Mouse (Mus musculus): ENCODE data around the gene Rps26. TPM values are rescaled to one million over a fixed set of nuclear protein-coding genes. Genes with fewer than 3 reads are reported as not detected.
A peak's percentile ranks its signal among the peaks of the same experiment; 100 is the strongest.
"Not testable (repeated sequence)": the region's sequence is repeated elsewhere in the genome, so short reads cannot be mapped to it uniquely, and the experiment has no call there.

Rps26 gene
- polyA plus RNA-seq, 1 experiment from 2014 or later = 629 TPM

DNA sequence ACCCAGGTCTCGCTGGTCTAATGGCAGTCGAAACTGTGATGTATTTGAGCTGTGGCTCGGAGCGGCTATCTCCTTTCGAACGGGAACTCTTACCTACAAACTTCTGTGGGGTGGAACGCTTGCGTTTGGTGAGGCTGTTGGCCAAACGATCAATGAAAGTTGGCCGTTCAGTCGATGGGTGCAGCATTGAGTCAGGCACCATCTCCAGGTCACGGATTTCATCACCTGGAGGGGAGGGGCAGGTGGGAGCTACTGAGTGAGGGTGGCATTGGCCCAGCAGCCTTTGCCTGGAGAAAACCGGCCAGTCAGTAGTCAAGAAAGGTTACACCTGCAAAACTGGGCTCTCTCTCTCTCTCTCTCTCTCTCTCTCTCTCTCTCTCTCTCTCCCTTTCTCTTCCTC, 9.2 kb upstream of the Rps26 start:
- no peaks in the 10 kb centered on the region for H3K27me3 ChIP-seq (ENCODE audit: control insufficient read depth, insufficient read depth, low read length)
- no peaks in the 10 kb centered on the region for H3K9me3 ChIP-seq (ENCODE audit: control insufficient read depth, low read length)
- DNase-seq (ENCODE audit: low spot score) (no peak), ATAC-seq (replicated peaks; ENCODE audit: low FRiP score) (no peak)
- H3K27ac ChIP-seq (ENCODE audit: low read depth, low read length) = no peak overlapping the region
- WGBS = 96% methylated on average over 13 of the region's 13 CpGs
- H3K4me3 ChIP-seq (ENCODE audit: low read depth, low read length) = no peak overlapping the region
- H3K4me1 ChIP-seq (replicated peaks; ENCODE audit: control insufficient read depth, insufficient read depth, low read length) = peaks cover 3% of the 10 kb centered on the region
- peaks cover 3% of the 10 kb centered on the region for H3K36me3 ChIP-seq (ENCODE audit: control insufficient read depth, insufficient read depth, low read length)
- no peak overlapping the region for H3K4me2 ChIP-seq (ENCODE audit: low read depth, low read length, severe bottlenecking)
- no peak overlapping the region for H3K9ac ChIP-seq (ENCODE audit: low read length)

DNA sequence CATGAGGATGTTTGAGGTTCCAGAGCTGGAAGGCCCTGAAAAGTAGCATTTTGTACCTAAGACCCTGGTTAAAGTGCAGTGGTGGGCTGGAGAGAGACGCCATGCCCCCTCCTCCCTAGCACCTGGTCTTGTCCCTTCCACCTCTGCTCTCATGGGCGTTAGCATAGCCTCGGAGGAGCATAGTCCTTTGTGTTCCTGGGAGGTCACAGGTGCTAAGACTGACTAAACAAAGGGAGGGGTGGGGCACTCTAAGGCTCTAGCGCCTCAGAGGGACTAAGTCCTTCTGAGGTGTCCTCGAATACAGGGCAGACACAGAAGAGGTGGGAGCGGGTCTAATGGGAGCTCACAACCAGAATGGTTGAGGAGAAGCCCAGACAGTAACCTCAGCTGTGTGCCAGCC, 5.0 kb upstream of the Rps26 start:
- ATAC-seq (replicated peaks; ENCODE audit: low FRiP score) (no peak), DNase-seq (ENCODE audit: low spot score) (no peak)
- 17% methylated on average over 6 of the region's 6 CpGs for WGBS
- no peaks in the 10 kb centered on the region for H3K27me3 ChIP-seq (ENCODE audit: control insufficient read depth, insufficient read depth, low read length)
- peaks cover 3% of the 10 kb centered on the region for H3K36me3 ChIP-seq (ENCODE audit: control insufficient read depth, insufficient read depth, low read length)
- no peak overlapping the region for H3K27ac ChIP-seq (ENCODE audit: low read depth, low read length)
- H3K4me3 ChIP-seq (ENCODE audit: low read depth, low read length) = no peak overlapping the region
- no peaks in the 10 kb centered on the region for H3K4me1 ChIP-seq (replicated peaks; ENCODE audit: control insufficient read depth, insufficient read depth, low read length)
- no peak overlapping the region for H3K4me2 ChIP-seq (ENCODE audit: low read depth, low read length, severe bottlenecking)
- no peaks in the 10 kb centered on the region for H3K9me3 ChIP-seq (ENCODE audit: control insufficient read depth, low read length)
- H3K9ac ChIP-seq (ENCODE audit: low read length) = no peak overlapping the region

DNA sequence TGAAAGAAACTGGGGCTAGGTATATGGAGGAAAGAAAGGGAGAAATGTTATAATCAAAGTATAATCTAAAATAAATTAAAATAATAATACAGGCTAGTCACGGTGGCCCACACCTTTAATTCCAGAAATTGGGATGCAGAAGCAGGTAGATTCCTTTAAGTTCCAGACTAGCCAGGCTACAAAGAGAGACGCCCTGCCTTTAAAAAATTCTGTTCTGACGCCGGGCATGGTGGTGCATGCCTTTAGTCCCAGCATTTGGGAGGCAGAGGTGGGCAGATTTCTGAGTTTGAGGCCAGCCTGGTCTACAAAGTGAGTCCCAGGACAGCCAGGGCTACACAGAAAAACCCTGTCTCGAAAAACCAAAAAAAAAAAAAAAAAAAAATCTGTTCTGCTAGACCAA, 3.8 kb upstream of the Rps26 start:
- not testable (repeated sequence) for H3K4me2 ChIP-seq (ENCODE audit: low read depth, low read length, severe bottlenecking); ATAC-seq (replicated peaks; ENCODE audit: low FRiP score); H3K36me3 ChIP-seq (ENCODE audit: control insufficient read depth, insufficient read depth, low read length); H3K9ac ChIP-seq (ENCODE audit: low read length); H3K4me1 ChIP-seq (replicated peaks; ENCODE audit: control insufficient read depth, insufficient read depth, low read length); H3K9me3 ChIP-seq (ENCODE audit: control insufficient read depth, low read length); DNase-seq (ENCODE audit: low spot score); H3K4me3 ChIP-seq (ENCODE audit: low read depth, low read length); H3K27ac ChIP-seq (ENCODE audit: low read depth, low read length); H3K27me3 ChIP-seq (ENCODE audit: control insufficient read depth, insufficient read depth, low read length)
- 80% methylated on average over 5 of the region's 5 CpGs for WGBS

DNA sequence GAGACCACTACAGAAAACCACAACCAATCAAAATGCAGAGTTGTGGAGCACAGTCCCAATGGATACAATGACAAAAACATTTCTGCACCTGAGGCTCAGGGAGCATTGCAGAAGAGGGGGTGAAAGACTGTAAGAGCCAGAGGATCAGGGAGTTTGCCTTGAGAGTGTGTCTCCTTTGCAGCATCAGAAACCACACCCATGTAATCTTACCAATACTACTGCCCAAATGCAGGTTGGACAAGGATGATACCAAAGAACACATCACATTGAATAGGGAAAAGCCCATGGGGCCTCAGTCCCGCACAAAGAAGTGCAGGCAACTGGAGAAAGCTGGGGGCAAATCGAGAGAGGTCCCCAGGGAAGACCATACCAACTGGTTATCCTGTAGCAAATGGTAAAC, 3.2 kb upstream of the Rps26 start:
- Histone ChIP-seq H3K27me3 (ENCODE audit: control insufficient read depth, insufficient read depth, low read length) (no peaks in the 10 kb centered on the region), H3K4me2 (ENCODE audit: low read depth, low read length, severe bottlenecking) (no peak overlapping the region), H3K27ac (ENCODE audit: low read depth, low read length) (no peak overlapping the region), H3K36me3 (ENCODE audit: control insufficient read depth, insufficient read depth, low read length) (peaks cover 7% of the 10 kb centered on the region), H3K4me3 (ENCODE audit: low read depth, low read length) (no peak overlapping the region), H3K4me1 (replicated peaks; ENCODE audit: control insufficient read depth, insufficient read depth, low read length) (peaks cover 3% of the 10 kb centered on the region; the same call in 1 of the 2 replicates), H3K9ac (ENCODE audit: low read length) (no peak overlapping the region), H3K9me3 (ENCODE audit: control insufficient read depth, low read length) (no peaks in the 10 kb centered on the region)
- ATAC-seq (replicated peaks; ENCODE audit: low FRiP score) = no peak
- WGBS = 89% methylated on average over 2 of the region's 2 CpGs
- no peak for DNase-seq (ENCODE audit: low spot score)

DNA sequence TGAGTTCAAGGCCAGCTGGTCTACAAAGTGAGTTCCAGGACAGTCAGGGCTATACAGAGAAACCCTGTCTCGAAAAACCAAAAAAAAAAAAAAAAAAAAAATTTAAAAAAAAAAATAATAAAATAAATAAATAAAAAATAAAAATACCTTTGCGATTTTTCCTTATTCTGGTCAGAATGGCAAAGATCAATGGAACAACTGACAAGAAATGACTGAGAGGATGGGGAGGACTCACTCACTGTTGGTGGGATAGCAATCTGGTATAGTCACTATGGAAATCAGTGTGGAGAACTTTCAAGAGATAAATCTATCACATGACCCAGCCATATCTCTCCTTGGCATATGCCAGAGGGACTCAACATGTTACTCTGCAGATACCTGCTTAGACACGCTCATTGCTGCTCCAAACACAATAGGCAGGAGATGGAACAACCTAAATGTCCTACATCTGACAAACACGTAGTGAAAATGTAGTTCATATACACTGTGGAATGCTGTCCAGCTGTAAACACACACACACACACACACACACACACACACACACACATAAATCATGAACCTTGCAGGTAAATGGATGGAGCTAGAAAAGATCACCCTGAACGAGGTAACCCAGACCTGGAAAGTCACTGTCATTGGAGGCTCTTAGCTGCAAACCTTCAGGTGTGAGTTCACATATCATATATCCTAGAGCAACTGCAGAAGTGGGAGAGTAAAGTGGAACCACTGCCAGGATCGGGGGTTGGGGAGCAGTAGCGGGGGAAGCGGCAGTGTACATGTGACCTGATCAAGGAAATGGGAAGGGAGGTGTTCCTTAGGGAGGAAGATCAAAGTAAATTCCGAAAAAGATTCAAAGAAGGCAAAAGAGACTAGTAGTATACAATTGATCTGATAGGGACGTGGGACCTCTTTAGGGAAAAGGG, 1.1 kb upstream of the Rps26 start:
- Histone ChIP-seq H3K27me3 (ENCODE audit: control insufficient read depth, insufficient read depth, low read length) (no peaks in the 10 kb centered on the region), H3K9ac (ENCODE audit: low read length) (no peak overlapping the region), H3K4me3 (ENCODE audit: low read depth, low read length) (no peak overlapping the region), H3K4me2 (ENCODE audit: low read depth, low read length, severe bottlenecking) (no peak overlapping the region), H3K27ac (ENCODE audit: low read depth, low read length) (no peak overlapping the region), H3K4me1 (replicated peaks; ENCODE audit: control insufficient read depth, insufficient read depth, low read length) (peaks cover 3% of the 10 kb centered on the region; the same call in 1 of the 2 replicates), H3K36me3 (ENCODE audit: control insufficient read depth, insufficient read depth, low read length) (peaks cover 17% of the 10 kb centered on the region), H3K9me3 (ENCODE audit: control insufficient read depth, low read length) (no peaks in the 10 kb centered on the region)
- no peak for DNase-seq (ENCODE audit: low spot score)
- ATAC-seq (replicated peaks; ENCODE audit: low FRiP score) = 0 out of 2 replicates have a peak, but pooled peaks have one; percentile 10
- WGBS = 85% methylated on average over 10 of the region's 10 CpGs

DNA sequence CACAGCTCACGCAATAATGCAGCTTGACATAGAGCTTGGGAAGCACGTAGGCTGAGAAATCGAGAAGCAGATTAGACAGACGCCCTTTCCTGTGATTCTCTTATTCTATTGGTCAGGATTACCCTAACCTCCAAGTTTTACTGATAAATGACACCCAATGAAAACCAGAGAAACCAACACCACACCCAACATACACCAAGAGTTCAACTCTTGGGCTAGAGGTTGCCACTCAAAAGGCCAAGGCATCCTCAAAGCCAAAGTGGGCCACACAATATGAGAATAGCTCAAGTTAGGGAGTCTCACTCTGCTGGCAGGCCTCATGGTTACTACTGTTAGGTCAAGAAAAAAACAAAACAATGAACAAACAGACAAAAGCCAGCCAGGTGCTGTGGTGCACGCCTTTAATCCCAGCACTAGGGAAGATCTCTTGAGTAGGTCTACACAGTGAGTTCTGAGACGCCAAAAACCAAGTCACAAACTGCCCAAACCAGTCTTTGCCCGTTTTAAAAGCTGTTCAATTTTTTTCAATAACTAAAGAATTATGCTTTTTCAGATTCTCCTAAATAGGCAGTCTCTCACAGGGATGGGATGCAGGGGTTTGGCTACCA, 1.2 kb downstream of the Rps26 start:
- WGBS = 43% methylated on average over 7 of the region's 7 CpGs
- Histone ChIP-seq H3K27ac (ENCODE audit: low read depth, low read length) (peak overlapping the region; percentile 39; the same call in 1 of the 2 replicates), H3K9ac (ENCODE audit: low read length) (peak overlapping the region; percentile 97), H3K4me3 (ENCODE audit: low read depth, low read length) (peak overlapping the region; percentile 68), H3K4me1 (replicated peaks; ENCODE audit: control insufficient read depth, insufficient read depth, low read length) (peaks cover 3% of the 10 kb centered on the region; the same call in 1 of the 2 replicates), H3K4me2 (ENCODE audit: low read depth, low read length, severe bottlenecking) (peak overlapping the region; percentile 88), H3K9me3 (ENCODE audit: control insufficient read depth, low read length) (no peaks in the 10 kb centered on the region), H3K27me3 (ENCODE audit: control insufficient read depth, insufficient read depth, low read length) (no peaks in the 10 kb centered on the region), H3K36me3 (ENCODE audit: control insufficient read depth, insufficient read depth, low read length) (peaks cover 17% of the 10 kb centered on the region)
- DNase-seq (ENCODE audit: low spot score) (no peak), ATAC-seq (replicated peaks; ENCODE audit: low FRiP score) (no peak)

DNA sequence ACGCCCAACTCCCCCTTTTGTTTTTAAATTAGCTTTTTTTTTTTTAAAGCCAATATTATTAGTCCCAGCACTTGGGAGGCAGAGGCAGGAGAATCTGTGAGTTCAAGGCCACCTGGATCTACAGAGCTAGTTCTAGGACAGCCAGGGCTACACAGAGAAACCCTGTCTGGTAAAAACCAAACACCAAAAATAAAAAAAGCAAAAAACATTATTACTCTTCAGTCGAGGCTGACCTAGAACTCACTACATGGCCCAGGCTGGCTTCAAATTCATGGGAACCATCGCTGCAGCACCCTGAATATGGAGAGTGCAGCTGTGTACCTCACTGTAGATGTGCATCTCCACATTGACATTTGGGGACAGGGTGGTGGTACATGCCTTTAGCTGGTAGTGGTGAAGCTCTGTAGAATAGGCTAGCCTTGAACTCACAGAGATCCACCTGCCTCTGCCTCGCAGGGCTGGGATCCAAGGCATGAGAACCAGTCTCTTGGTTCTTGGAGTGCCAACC, 3.4 kb downstream of the Rps26 start:
- 81% methylated on average over 4 of the region's 4 CpGs for WGBS
- not testable (repeated sequence) for ATAC-seq (replicated peaks; ENCODE audit: low FRiP score); H3K9me3 ChIP-seq (ENCODE audit: control insufficient read depth, low read length); H3K9ac ChIP-seq (ENCODE audit: low read length); H3K4me3 ChIP-seq (ENCODE audit: low read depth, low read length); H3K4me1 ChIP-seq (replicated peaks; ENCODE audit: control insufficient read depth, insufficient read depth, low read length); DNase-seq (ENCODE audit: low spot score); H3K27ac ChIP-seq (ENCODE audit: low read depth, low read length); H3K27me3 ChIP-seq (ENCODE audit: control insufficient read depth, insufficient read depth, low read length); H3K4me2 ChIP-seq (ENCODE audit: low read depth, low read length, severe bottlenecking)
- H3K36me3 ChIP-seq (ENCODE audit: control insufficient read depth, insufficient read depth, low read length) = peaks cover 17% of the 10 kb centered on the region

DNA sequence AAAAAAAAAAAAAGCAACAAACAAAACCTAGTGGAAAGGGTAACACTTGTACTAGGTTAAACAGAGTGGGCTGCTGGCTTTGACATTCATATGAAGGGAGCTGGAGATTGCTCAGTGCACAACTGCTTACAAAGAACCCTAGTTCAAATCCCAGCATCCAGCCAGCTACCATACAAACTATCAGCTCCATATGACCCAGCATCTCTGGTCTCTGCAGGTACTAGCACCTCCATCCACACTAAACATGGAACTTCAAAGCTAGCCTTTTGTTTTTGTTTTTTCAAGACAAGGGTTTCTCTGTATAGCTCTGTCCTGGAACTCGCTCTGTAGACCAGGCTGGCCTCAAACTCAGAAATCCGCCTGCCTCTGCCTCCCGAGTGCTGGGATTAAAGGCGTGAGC, 3.8 kb downstream of the Rps26 start:
- no peak overlapping the region for H3K4me2 ChIP-seq (ENCODE audit: low read depth, low read length, severe bottlenecking)
- H3K4me1 ChIP-seq (replicated peaks; ENCODE audit: control insufficient read depth, insufficient read depth, low read length) = peaks cover 3% of the 10 kb centered on the region; the same call in 1 of the 2 replicates
- H3K27ac ChIP-seq (ENCODE audit: low read depth, low read length) = no peak overlapping the region
- H3K9me3 ChIP-seq (ENCODE audit: control insufficient read depth, low read length) = no peaks in the 10 kb centered on the region
- DNase-seq (ENCODE audit: low spot score) (no peak), ATAC-seq (replicated peaks; ENCODE audit: low FRiP score) (no peak)
- H3K4me3 ChIP-seq (ENCODE audit: low read depth, low read length) = no peak overlapping the region
- H3K27me3 ChIP-seq (ENCODE audit: control insufficient read depth, insufficient read depth, low read length) = no peaks in the 10 kb centered on the region
- H3K9ac ChIP-seq (ENCODE audit: low read length) = no peak overlapping the region
- peaks cover 17% of the 10 kb centered on the region for H3K36me3 ChIP-seq (ENCODE audit: control insufficient read depth, insufficient read depth, low read length)
- WGBS = 81% methylated on average over 4 of the region's 4 CpGs

Measured in forebrain, embryonic 11.5 days (tissue).